Mouse (Mus musculus) kidney, postnatal 0 days (tissue): ENCODE data around the gene Oaz1. TPM values are rescaled to one million over a fixed set of nuclear protein-coding genes. Genes with fewer than 3 reads are reported as not detected.
A peak's percentile ranks its signal among the peaks of the same experiment; 100 is the strongest.

Source experiments
- ATAC-seq: fragments of 200-750 bp; cut with Nextera tagmentation; replicated peaks from 2 replicates; pipeline ENCODE4 v1.8.0; 2017; ENCODE audit warnings: low read depth, moderate number of reproducible peaks, moderate TSS enrichment, moderate library complexity; ENCODE audit not compliant: low FRiP score
- DNase-seq: peaks from one replicate; pipeline ENCODE4 v3.0.0-alpha.2; 2016; ENCODE audit warnings: low spot score
- H3K27ac ChIP-seq: fragments of 300-500 bp; sonication (generic); 2 replicates; pipeline ENCODE4 v1.5.1; 2014; ENCODE audit warnings: mild to moderate bottlenecking
- H3K27me3 ChIP-seq: fragments of 300-500 bp; sonication (generic); 2 replicates; pipeline ENCODE4 v1.6.1; 2014; ENCODE audit warnings: low read length, mixed read lengths; ENCODE audit not compliant: insufficient read depth
- H3K36me3 ChIP-seq: fragments of 300-500 bp; sonication (generic); 2 replicates; pipeline ENCODE4 v1.6.1; 2014; ENCODE audit warnings: low read length, mixed read lengths; ENCODE audit not compliant: insufficient read depth
- H3K4me1 ChIP-seq: fragments of 300-500 bp; sonication (generic); replicated peaks from 2 replicates; pipeline ENCODE4 v1.6.1; 2014; ENCODE audit warnings: antibody characterized with exemption, low read length, mixed read lengths; ENCODE audit not compliant: insufficient read depth
- H3K4me2 ChIP-seq: fragments of 300-500 bp; sonication (generic); 2 replicates; pipeline ENCODE4 v1.6.1; 2014; ENCODE audit warnings: mild to moderate bottlenecking, low read length, moderate library complexity, mixed read lengths
- H3K4me3 ChIP-seq: fragments of 300-500 bp; sonication (generic); replicated peaks from 2 replicates; pipeline ENCODE4 v1.5.1; 2014; ENCODE audit warnings: low read depth, low read length
- H3K9ac ChIP-seq: fragments of 300-500 bp; sonication (generic); 2 replicates; pipeline ENCODE4 v1.6.1; 2014; ENCODE audit warnings: low read depth, low read length
- H3K9me3 ChIP-seq: fragments of 300-500 bp; sonication (generic); replicated peaks from 2 replicates; pipeline ENCODE4 v1.6.1; 2016; ENCODE audit warnings: low read length, inconsistent platforms, mixed read lengths
- CTCF ChIP-seq: IDR thresholded peaks from 2 replicates; pipeline ENCODE4 v1.5.1; 2016; ENCODE audit warnings: antibody characterized with exemption, low read depth, mild to moderate bottlenecking, moderate library complexity
- WGBS: fragments of 180-500 bp; shearing (Covaris S2); extraction: QIAGEN DNeasy Blood & Tissue Kit; methylation state at CpG from one replicate; pipeline ENCODE4 v1.1.7; 2014; 5-methylcytosine and 5-hydroxymethylcytosine counted together
- polyA plus RNA-seq: library from polyadenylated mRNA; unstranded; fragments of >200 nt; fragmentation: Nextera tagmentation; extraction: Ambion mirVana; gene quantifications from 2 replicates; pipeline ENCODE4 v1.2.1, GENCODE M21; 2015

Gene Oaz1
- polyA plus RNA-seq, 1 experiment from 2014 or later: 1,422 TPM

GRCm38 (mm10) chr10:80829359-80830278 lies 3.2 kb downstream of the Oaz1 start:
- WGBS: 52% methylated on average over 1 of the region's 1 CpGs

GRCm38 (mm10) chr10:80831136-80831535 lies 4.7 kb downstream of the Oaz1 start:
- Histone ChIP-seq H3K9me3 (no peaks in the 10 kb centered on the region), H3K4me1 (0 out of 2 replicates have a peak, but pooled peaks cover 9% of the 10 kb centered on the region), H3K36me3 (peaks cover 15% of the 10 kb centered on the region; the same call in 1 of the 2 replicates), H3K27ac (0 out of 2 replicates have a peak overlapping the region, but pooled peaks have one; percentile 56), H3K27me3 (peaks cover 7% of the 10 kb centered on the region; the same call in 1 of the 2 replicates), H3K4me3 (no peak overlapping the region), H3K9ac (no peak overlapping the region), H3K4me2 (no peak overlapping the region)
- no peak for TF ChIP-seq CTCF
- WGBS: 5% methylated on average over 9 of the region's 9 CpGs
- ATAC-seq: peak; percentile 29
- DNase-seq: peak; percentile 87

More at GRCm38 (mm10) chr10:80829359-80830278, 3.2 kb downstream of the Oaz1 start:
- Histone ChIP-seq H3K27ac (no peak overlapping the region), H3K27me3 (no peaks in the 10 kb centered on the region), H3K4me3 (no peak overlapping the region), H3K36me3 (peaks cover 15% of the 10 kb centered on the region; the same call in 1 of the 2 replicates), H3K4me1 (0 out of 2 replicates have a peak, but pooled peaks cover 9% of the 10 kb centered on the region), H3K4me2 (no peak overlapping the region), H3K9ac (no peak overlapping the region), H3K9me3 (no peaks in the 10 kb centered on the region)
- ATAC-seq (no peak), DNase-seq (no peak)
- TF ChIP-seq CTCF: no peak

GRCm38 (mm10) chr10:80832818-80833217 lies 6.4 kb downstream of the Oaz1 start:
- H3K4me2 ChIP-seq: no peak overlapping the region
- no peak for TF ChIP-seq CTCF
- 72% methylated on average over 7 of the region's 7 CpGs for WGBS
- H3K4me3 ChIP-seq: no peak overlapping the region
- no peak for DNase-seq
- H3K9ac ChIP-seq: no peak overlapping the region
- ATAC-seq: no peak
- peaks cover 13% of the 10 kb centered on the region; the same call in 1 of the 2 replicates for H3K27me3 ChIP-seq
- H3K27ac ChIP-seq: no peak overlapping the region
- no peaks in the 10 kb centered on the region for H3K9me3 ChIP-seq
- H3K36me3 ChIP-seq: peaks cover 15% of the 10 kb centered on the region; the same call in 1 of the 2 replicates
- H3K4me1 ChIP-seq: 0 out of 2 replicates have a peak, but pooled peaks cover 7% of the 10 kb centered on the region

GRCm38 (mm10) chr10:80835617-80836016 lies 9.2 kb downstream of the Oaz1 start:
- Histone ChIP-seq H3K27ac (no peak overlapping the region), H3K9me3 (no peaks in the 10 kb centered on the region), H3K9ac (no peak overlapping the region), H3K36me3 (no peaks in the 10 kb centered on the region), H3K27me3 (peaks cover 13% of the 10 kb centered on the region; the same call in 1 of the 2 replicates), H3K4me2 (no peak overlapping the region), H3K4me3 (no peak overlapping the region), H3K4me1 (0 out of 2 replicates have a peak, but pooled peaks cover under 1% of the 10 kb centered on the region)
- ATAC-seq: no peak
- no peak for DNase-seq
- no peak for TF ChIP-seq CTCF
- 59% methylated on average over 30 of the region's 30 CpGs for whole genome bisulfite sequencing

GRCm38 (mm10) chr10:80836949-80837379 lies 10.5 kb downstream of the Oaz1 start:
- H3K36me3 ChIP-seq: no peaks in the 10 kb centered on the region
- H3K4me1 ChIP-seq: no peaks in the 10 kb centered on the region
- no peak overlapping the region for H3K9ac ChIP-seq
- H3K9me3 ChIP-seq: no peaks in the 10 kb centered on the region
- 49% methylated on average over 7 of the region's 7 CpGs for WGBS
- no peak for DNase-seq
- H3K27ac ChIP-seq: no peak overlapping the region
- no peak overlapping the region for H3K4me3 ChIP-seq
- no peak overlapping the region for H3K4me2 ChIP-seq
- no peak for TF ChIP-seq CTCF
- peaks cover 13% of the 10 kb centered on the region; the same call in 1 of the 2 replicates for H3K27me3 ChIP-seq
- no peak for ATAC-seq

GRCm38 (mm10) chr10:80837827-80838226 lies 11.4 kb downstream of the Oaz1 start:
- H3K4me2 ChIP-seq: no peak overlapping the region
- H3K4me3 ChIP-seq: no peak overlapping the region
- no peaks in the 10 kb centered on the region for H3K4me1 ChIP-seq
- no peak overlapping the region for H3K27ac ChIP-seq
- no peak for TF ChIP-seq CTCF
- ATAC-seq: no peak
- H3K27me3 ChIP-seq: peaks cover 13% of the 10 kb centered on the region; the same call in 1 of the 2 replicates
- DNase-seq: no peak
- no peaks in the 10 kb centered on the region for H3K36me3 ChIP-seq
- H3K9me3 ChIP-seq: no peaks in the 10 kb centered on the region
- 32% methylated on average over 2 of the region's 2 CpGs for WGBS
- H3K9ac ChIP-seq: no peak overlapping the region
